Mouse (Mus musculus): ENCODE results near the gene Meis1. TPM values are rescaled to one million over a fixed set of nuclear protein-coding genes. Genes with fewer than 3 reads are reported as not detected.

Gene Meis1
- polyA plus RNA-seq, 1 experiment = not detected

DNA sequence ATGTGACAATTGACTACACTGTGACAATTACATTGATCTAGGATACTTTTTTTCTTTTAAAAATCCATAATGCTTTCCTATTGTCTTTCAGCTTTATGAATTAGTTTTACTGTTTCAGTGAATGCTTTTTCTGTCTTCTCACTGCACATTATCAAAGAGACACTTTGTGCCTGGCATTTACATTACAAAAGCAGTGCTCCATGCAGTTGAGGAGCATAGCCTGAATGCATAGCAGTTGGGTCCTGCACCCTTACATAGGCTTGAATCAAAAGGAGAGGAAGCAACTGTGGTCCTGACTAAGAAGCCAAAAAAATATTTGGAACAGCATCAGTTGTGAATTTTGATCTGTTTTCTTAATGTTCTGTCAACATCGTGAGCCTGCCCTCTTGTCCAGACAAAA, 105.5 kb downstream of the Meis1 start:
- WGBS = 53% methylated on average over 1 of the region's 1 CpGs
- Histone ChIP-seq H3K27ac (ENCODE audit: insufficient read depth, low read depth, low read length) (no peak overlapping the region), H3K4me1 (ENCODE audit: control insufficient read depth, insufficient read depth, low read length) (peaks cover 7% of the 10 kb centered on the region), H3K4me3 (ENCODE audit: insufficient read depth, low read depth, low read length) (no peak overlapping the region)
- TF ChIP-seq CTCF (IDR thresholded peaks at IDR 0.05; ENCODE audit: insufficient read depth, low read depth, low read length) = no peak
- TF ChIP-seq POLR2A (IDR thresholded peaks at IDR 0.05; ENCODE audit: insufficient read depth, low read depth, low read length) = no peak

DNA sequence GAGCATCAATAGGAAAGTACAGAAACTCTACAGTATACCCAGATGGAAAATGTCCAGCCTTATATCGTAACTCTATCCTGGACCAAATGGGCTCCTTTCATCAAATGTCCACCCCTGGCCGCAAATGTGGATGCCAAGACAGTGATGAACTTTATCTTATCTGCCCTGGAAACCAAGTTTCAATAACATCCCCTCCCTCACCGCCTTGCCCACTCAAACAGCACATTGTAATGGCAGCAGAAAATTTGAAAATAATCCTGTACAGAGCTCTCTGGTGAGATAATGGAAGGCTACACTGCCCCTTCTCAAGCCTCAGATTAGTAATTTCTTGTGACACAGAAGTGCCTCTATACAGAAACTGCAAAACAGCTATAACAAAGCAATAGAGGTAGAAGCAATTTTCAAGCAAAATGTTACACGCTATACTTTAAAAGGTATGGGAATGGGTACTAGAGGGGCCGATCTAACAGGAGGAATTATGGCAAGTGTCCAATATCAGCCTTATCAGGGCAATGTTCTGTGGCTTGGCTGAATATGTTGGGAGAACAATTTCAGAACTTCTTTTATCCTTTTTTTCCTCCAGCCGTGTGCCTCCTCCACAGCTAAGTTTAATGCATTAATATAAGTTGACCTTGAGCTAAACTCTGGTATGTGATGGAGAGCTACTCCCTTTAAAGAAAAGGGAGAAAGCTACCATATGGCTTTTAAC, 106.3 kb downstream of the Meis1 start:
- 84% methylated on average over 6 of the region's 6 CpGs for WGBS
- peaks cover 7% of the 10 kb centered on the region for H3K4me1 ChIP-seq (ENCODE audit: control insufficient read depth, insufficient read depth, low read length)

DNA sequence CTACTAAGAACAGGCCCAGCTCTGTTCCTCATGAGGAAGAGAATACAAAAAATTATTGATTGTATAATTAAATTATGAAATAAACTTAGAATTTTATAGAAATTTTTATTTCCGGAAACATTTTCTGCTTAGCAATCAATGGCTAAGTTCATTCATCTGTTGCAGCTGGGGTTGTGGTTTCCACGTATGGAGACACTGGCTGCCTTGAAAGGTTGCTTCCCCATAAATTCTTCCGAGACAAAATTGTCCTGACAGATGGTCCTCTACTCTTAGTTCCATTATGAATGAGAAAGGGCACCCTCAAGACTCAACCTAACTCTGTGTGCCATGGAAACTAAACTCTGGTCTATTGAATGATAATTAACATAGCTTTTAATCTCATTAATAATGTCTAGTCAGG, 111.9 kb downstream of the Meis1 start:
- 77% methylated on average over 3 of the region's 3 CpGs for WGBS
- no peak overlapping the region for H3K4me3 ChIP-seq (ENCODE audit: insufficient read depth, low read depth, low read length)
- TF ChIP-seq CTCF (IDR thresholded peaks at IDR 0.05; ENCODE audit: insufficient read depth, low read depth, low read length) = no peak
- TF ChIP-seq POLR2A (IDR thresholded peaks at IDR 0.05; ENCODE audit: insufficient read depth, low read depth, low read length) = no peak

More for the DNA sequence above, 106.3 kb downstream of the Meis1 start:
- Histone ChIP-seq H3K4me3 (ENCODE audit: insufficient read depth, low read depth, low read length) (no peak overlapping the region), H3K27ac (ENCODE audit: insufficient read depth, low read depth, low read length) (no peak overlapping the region)
- TF ChIP-seq CTCF (IDR thresholded peaks at IDR 0.05; ENCODE audit: insufficient read depth, low read depth, low read length) (no peak), POLR2A (IDR thresholded peaks at IDR 0.05; ENCODE audit: insufficient read depth, low read depth, low read length) (no peak)

DNA sequence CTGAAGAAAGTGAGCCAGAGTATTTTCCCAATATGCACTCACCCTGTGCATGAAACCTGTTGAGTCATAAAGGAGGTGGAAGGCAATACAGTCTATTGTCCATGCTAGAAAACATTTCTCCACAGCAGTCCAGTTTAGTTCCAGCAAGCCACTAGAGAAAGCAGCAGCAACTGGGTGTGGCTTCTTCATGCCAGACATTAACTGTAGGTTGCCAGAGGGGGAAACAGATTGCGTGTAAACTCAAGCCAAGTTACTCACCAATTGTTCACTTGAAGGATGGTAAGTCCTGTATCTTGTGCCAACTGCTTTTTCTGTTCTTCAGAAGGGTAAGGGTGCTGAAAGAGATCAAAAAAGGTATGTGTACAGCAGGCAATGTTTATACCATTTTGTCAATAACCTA, 113.4 kb downstream of the Meis1 start:
- 67% methylated on average over 1 of the region's 1 CpGs for WGBS
- H3K4me1 ChIP-seq (ENCODE audit: control insufficient read depth, insufficient read depth, low read length) = no peaks in the 10 kb centered on the region
- H3K4me3 ChIP-seq (ENCODE audit: insufficient read depth, low read depth, low read length) = no peak overlapping the region
- H3K27ac ChIP-seq (ENCODE audit: insufficient read depth, low read depth, low read length) = no peak overlapping the region
- no peak for TF ChIP-seq POLR2A (IDR thresholded peaks at IDR 0.05; ENCODE audit: insufficient read depth, low read depth, low read length)
- no peak for TF ChIP-seq CTCF (IDR thresholded peaks at IDR 0.05; ENCODE audit: insufficient read depth, low read depth, low read length)

More for the DNA sequence above, 111.9 kb downstream of the Meis1 start:
- Histone ChIP-seq H3K27ac (ENCODE audit: insufficient read depth, low read depth, low read length) (no peak overlapping the region), H3K4me1 (ENCODE audit: control insufficient read depth, insufficient read depth, low read length) (peaks cover 3% of the 10 kb centered on the region; the same call in 1 of the 2 replicates)

DNA sequence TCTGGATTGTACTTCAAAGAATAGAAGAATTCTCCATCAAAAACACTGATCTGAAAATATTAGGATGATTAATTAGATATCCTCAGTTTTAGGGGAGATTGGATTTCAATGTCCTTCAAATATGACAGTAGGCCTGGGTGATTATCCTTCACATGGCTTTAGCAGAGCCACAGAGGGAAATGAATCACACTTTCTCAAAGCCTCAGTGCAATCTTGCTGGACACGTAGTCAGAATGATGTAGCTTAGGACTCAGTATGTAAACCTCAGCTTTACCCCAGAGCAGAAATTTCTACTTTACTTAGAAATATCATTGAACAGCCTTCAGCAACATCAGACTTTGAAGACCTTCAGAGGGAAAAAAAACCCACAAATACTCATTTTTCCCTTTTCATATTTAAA, 113.9 kb downstream of the Meis1 start:
- Histone ChIP-seq H3K4me3 (ENCODE audit: insufficient read depth, low read depth, low read length) (no peak overlapping the region), H3K27ac (ENCODE audit: insufficient read depth, low read depth, low read length) (no peak overlapping the region), H3K4me1 (ENCODE audit: control insufficient read depth, insufficient read depth, low read length) (no peaks in the 10 kb centered on the region)
- WGBS = 91% methylated on average over 1 of the region's 1 CpGs
- TF ChIP-seq CTCF (IDR thresholded peaks at IDR 0.05; ENCODE audit: insufficient read depth, low read depth, low read length) (no peak), POLR2A (IDR thresholded peaks at IDR 0.05; ENCODE audit: insufficient read depth, low read depth, low read length) (no peak)

DNA sequence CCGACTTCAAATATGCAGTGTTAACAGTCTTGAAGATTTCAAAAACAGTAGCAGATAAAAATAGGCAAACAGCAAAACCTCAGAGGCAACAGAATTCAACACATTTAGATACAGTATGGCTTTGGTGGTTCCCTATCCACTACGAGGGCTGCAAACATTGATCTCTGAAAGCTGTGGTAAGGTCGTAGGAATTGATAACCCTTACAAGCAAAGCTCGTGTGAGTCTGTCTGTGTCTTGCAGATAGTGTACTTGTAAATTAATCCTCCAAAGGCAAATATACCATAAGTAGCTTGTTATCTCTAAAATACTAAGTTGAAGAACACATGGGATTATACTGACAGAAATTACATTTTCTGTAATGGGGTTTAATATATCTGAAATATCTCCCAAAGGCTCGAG, 114.5 kb downstream of the Meis1 start:
- 87% methylated on average over 5 of the region's 5 CpGs for WGBS
- Histone ChIP-seq H3K27ac (ENCODE audit: insufficient read depth, low read depth, low read length) (no peak overlapping the region), H3K4me3 (ENCODE audit: insufficient read depth, low read depth, low read length) (no peak overlapping the region), H3K4me1 (ENCODE audit: control insufficient read depth, insufficient read depth, low read length) (no peaks in the 10 kb centered on the region)
- TF ChIP-seq POLR2A (IDR thresholded peaks at IDR 0.05; ENCODE audit: insufficient read depth, low read depth, low read length) (no peak), CTCF (IDR thresholded peaks at IDR 0.05; ENCODE audit: insufficient read depth, low read depth, low read length) (no peak)

DNA sequence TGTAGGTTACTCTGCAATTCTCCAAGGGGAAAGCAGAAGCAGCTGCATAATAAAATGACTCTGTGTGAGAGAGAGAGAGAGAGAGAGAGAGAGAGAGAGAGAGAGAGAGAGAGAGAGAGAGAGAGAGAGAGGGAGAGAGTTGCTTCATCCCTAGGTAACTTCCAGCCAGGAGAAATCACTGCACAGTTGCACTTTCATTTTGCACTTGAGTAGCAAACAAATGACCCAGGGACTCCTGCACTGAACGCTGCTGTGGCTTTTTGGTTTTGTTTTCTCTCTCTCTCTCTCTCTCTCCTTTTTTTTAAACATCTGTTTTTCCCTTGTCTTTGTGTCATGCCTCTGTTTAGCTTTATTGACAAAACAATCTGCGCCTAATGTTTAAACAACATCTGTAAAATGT, 118.3 kb downstream of the Meis1 start:
- no peak overlapping the region for H3K27ac ChIP-seq (ENCODE audit: insufficient read depth, low read depth, low read length)
- WGBS = 51% methylated on average over 2 of the region's 2 CpGs
- no peak for TF ChIP-seq POLR2A (IDR thresholded peaks at IDR 0.05; ENCODE audit: insufficient read depth, low read depth, low read length)

DNA sequence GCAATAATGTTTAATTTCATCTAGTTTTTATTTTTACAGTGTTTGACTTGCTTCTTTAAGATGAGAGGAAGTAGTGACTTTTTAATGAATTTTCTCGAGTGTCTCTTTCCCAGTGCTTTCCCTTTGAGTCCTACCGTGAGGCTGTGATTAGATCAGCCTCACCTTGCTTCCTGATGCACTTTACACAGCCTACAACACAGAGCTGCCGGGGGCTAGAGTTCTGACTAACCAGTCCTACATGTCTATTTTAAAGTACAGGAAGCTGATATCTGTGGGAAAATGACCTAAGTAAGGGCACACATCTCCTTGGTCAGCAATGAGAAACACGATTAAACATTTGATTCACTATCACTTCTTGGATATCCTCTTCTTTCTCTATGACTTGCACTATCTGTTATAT, 119.9 kb downstream of the Meis1 start:
- TF ChIP-seq POLR2A (IDR thresholded peaks at IDR 0.05; ENCODE audit: insufficient read depth, low read depth, low read length) = no peak
- no peak for TF ChIP-seq CTCF (IDR thresholded peaks at IDR 0.05; ENCODE audit: insufficient read depth, low read depth, low read length)
- WGBS = 60% methylated on average over 4 of the region's 4 CpGs
- no peak overlapping the region for H3K27ac ChIP-seq (ENCODE audit: insufficient read depth, low read depth, low read length)
- no peak overlapping the region for H3K4me3 ChIP-seq (ENCODE audit: insufficient read depth, low read depth, low read length)
- H3K4me1 ChIP-seq (ENCODE audit: control insufficient read depth, insufficient read depth, low read length) = no peaks in the 10 kb centered on the region

More for the DNA sequence above, 118.3 kb downstream of the Meis1 start:
- no peaks in the 10 kb centered on the region for H3K4me1 ChIP-seq (ENCODE audit: control insufficient read depth, insufficient read depth, low read length)
- H3K4me3 ChIP-seq (ENCODE audit: insufficient read depth, low read depth, low read length) = no peak overlapping the region

DNA sequence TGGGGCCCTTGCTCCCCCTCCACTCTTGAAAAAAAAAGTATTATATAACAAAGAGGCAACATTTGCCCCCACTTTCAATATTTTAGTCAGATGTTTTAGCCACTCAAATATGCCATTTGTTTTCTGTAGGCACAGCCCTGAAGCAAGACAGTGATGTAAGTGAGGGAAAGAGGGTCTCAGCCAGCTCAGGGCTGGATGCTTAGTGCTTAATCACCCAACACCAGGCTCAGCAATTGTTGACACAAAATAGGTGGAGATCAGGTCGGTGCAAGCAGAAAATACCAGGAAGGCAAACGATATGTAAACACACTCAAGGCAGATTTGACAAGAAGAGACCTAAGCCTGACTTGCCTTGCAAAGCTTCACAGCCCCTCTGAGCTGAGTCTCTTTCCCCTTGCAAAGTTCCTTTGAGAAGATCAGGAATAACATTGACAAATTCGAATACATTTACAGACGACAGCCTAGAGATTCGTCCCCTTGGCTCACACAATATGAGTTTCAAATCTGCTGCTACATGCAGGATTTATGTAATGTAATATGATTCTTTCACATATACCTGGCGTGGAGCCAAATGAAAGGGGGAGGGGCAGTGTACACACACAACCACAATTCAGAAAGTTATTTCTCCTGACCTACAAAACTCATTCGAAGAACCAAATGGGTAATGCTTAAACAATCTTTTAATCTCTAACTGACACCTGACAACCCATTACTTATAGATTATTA, 120.7 kb downstream of the Meis1 start:
- Histone ChIP-seq H3K4me1 (ENCODE audit: control insufficient read depth, insufficient read depth, low read length) (no peaks in the 10 kb centered on the region), H3K27ac (ENCODE audit: insufficient read depth, low read depth, low read length) (no peak overlapping the region), H3K4me3 (ENCODE audit: insufficient read depth, low read depth, low read length) (no peak overlapping the region)
- TF ChIP-seq POLR2A (IDR thresholded peaks at IDR 0.05; ENCODE audit: insufficient read depth, low read depth, low read length) = no peak
- no peak for TF ChIP-seq CTCF (IDR thresholded peaks at IDR 0.05; ENCODE audit: insufficient read depth, low read depth, low read length)
- 51% methylated on average over 7 of the region's 7 CpGs for WGBS
